31 mouse cellular contexts compared by ENCODE assay signal in genomic region chr5:24536511-24536910, GRCm38 (mm10). TPM values are rescaled to one million over a fixed set of nuclear protein-coding genes. Genes with fewer than 3 reads are reported as not detected.
DNase-seq lines count a peak whose midpoint lies in the region; ATAC-seq lines count a peak whose summit lies in the region.
"Had no signal": no experiment of that assay in that cellular context is flagged by ENCODE, and none has a peak within 500 bp of the region (broad histone marks: within the 10 kb centered on the region; RNA-seq: fewer than 3 reads in every experiment).

No protein-coding gene starts in this region.

- 63% methylated on average over 5 of the region's 5 CpGs for WGBS in forebrain, embryonic 12.5 days
- 85% methylated on average over 5 of the region's 5 CpGs for WGBS in forebrain, embryonic 10.5 days

- no peak for DNase-seq in forebrain, embryonic 10.5 days (ENCODE audit: extremely low spot score, low spot score)
- DNase-seq in ovary, postnatal 36 days (ENCODE audit: low spot score) = peak; percentile 41
- no peak for DNase-seq in ovary, postnatal 10 days (ENCODE audit: low spot score)
- peak; percentile 38 for DNase-seq in adrenal gland, postnatal 25 days
- DNase-seq in thymus, postnatal 14 days = no peak
- no peak for DNase-seq in MN1 (ENCODE audit: low spot score)
- DNase-seq: B cell, adult 2 months; cerebellum, adult 11-12 months; cerebellum, adult 8-10 months; cerebellum, postnatal 10 days; cerebellum, postnatal 36 days; embryo, embryonic 11 days; gastrocnemius, postnatal 10 days had no signal

- 0 out of 2 replicates have a peak overlapping the region, but pooled peaks have one; percentile 13 for H3K27ac ChIP-seq in forebrain, embryonic 12.5 days
- no peak overlapping the region for H3K27ac ChIP-seq in forebrain, embryonic 10.5 days
- H3K27ac ChIP-seq: embryonic facial prominence, embryonic 10.5 days; embryonic facial prominence, embryonic 13.5 days; forebrain, embryonic 15.5 days; hindbrain, embryonic 12.5 days; hindbrain, embryonic 15.5 days had no signal

- no peak overlapping the region for H3K4me3 ChIP-seq in forebrain, embryonic 12.5 days (replicated peaks)
- no peak overlapping the region for H3K4me3 ChIP-seq in forebrain, embryonic 10.5 days
- H3K4me3 ChIP-seq: embryonic facial prominence, embryonic 10.5 days; embryonic facial prominence, embryonic 13.5 days; erythroblast, embryonic 14.5 days; forebrain, embryonic 15.5 days; hindbrain, embryonic 12.5 days; hindbrain, embryonic 15.5 days had no signal

- no peak overlapping the region for H3K4me2 ChIP-seq in forebrain, embryonic 12.5 days
- H3K4me2 ChIP-seq: embryonic facial prominence, embryonic 13.5 days; forebrain, embryonic 15.5 days; heart, embryonic 11.5 days; hindbrain, embryonic 12.5 days; hindbrain, embryonic 15.5 days had no signal

- no peaks in the 10 kb centered on the region for H3K36me3 ChIP-seq in forebrain, embryonic 12.5 days (replicated peaks)
- H3K36me3 ChIP-seq in forebrain, embryonic 10.5 days (replicated peaks) = no peaks in the 10 kb centered on the region
- H3K36me3 ChIP-seq: embryonic facial prominence, embryonic 10.5 days; embryonic facial prominence, embryonic 13.5 days; forebrain, embryonic 15.5 days; G1E; hindbrain, embryonic 12.5 days; hindbrain, embryonic 15.5 days had no signal

- peaks cover 32% of the 10 kb centered on the region for H3K27me3 ChIP-seq in forebrain, embryonic 12.5 days
- H3K27me3 ChIP-seq in forebrain, embryonic 10.5 days (ENCODE audit: poor library complexity, severe bottlenecking) = peaks cover 53% of the 10 kb centered on the region
- H3K27me3 ChIP-seq: forebrain, embryonic 15.5 days had no signal

- no peaks in the 10 kb centered on the region for H3K9me3 ChIP-seq in forebrain, embryonic 12.5 days
- H3K9me3 ChIP-seq in forebrain, embryonic 10.5 days = no peaks in the 10 kb centered on the region
- H3K9me3 ChIP-seq: embryonic facial prominence, embryonic 10.5 days; embryonic facial prominence, embryonic 13.5 days; forebrain, embryonic 15.5 days; G1E; hindbrain, embryonic 12.5 days; hindbrain, embryonic 15.5 days had no signal

- no peak for ATAC-seq in forebrain, embryonic 12.5 days (ENCODE audit: low FRiP score)
- ATAC-seq: forebrain, embryonic 15.5 days; intestine, postnatal 0 days had no signal

- H3K9ac ChIP-seq in forebrain, embryonic 12.5 days = no peak overlapping the region
- H3K9ac ChIP-seq: embryonic facial prominence, embryonic 13.5 days; forebrain, embryonic 15.5 days; hindbrain, embryonic 12.5 days; hindbrain, embryonic 15.5 days had no signal

- peaks cover 10% of the 10 kb centered on the region; the same call in 1 of the 2 replicates for H3K4me1 ChIP-seq in forebrain, embryonic 12.5 days
- H3K4me1 ChIP-seq in forebrain, embryonic 10.5 days = peaks cover 39% of the 10 kb centered on the region

RNA-seq across cellular contexts. Expression of gene Asb10, which starts 4.3 kb away (rescaled TPM):
- polyA plus RNA-seq in forebrain, embryonic 12.5 days (2016; fragmentation: Nextera tagmentation; extraction: Ambion mirVana) = 0.10 TPM in 1 of 2 replicates, not detected in the other
- polyA plus RNA-seq in forebrain, embryonic 10.5 days (2016; fragmentation: Nextera tagmentation; extraction: Ambion mirVana) = 0.09 and 0.15 TPM in 2 replicates
- total RNA-seq in adrenal gland, postnatal 25 days (2021) = 0.67 TPM in 1 of 2 replicates, not detected in the other
- total RNA-seq: CH12.LX; G1E; hematopoietic stem cell, adult 5-6 weeks had no signal
- polyA plus RNA-seq: erythroblast, embryonic 14.5 days; forebrain, embryonic 11.5 days; G1E had no signal

RNA-seq across cellular contexts. Expression of gene Gbx1, which starts 9.5 kb away (rescaled TPM):
- 1.1 and 1.2 TPM in 2 replicates for polyA plus RNA-seq in forebrain, embryonic 12.5 days (2016; fragmentation: Nextera tagmentation; extraction: Ambion mirVana)
- polyA plus RNA-seq in forebrain, embryonic 10.5 days (2016; fragmentation: Nextera tagmentation; extraction: Ambion mirVana) = 0.09 and 0.21 TPM in 2 replicates
- total RNA-seq in adrenal gland, postnatal 25 days (2021) = not detected in 2 replicates
- total RNA-seq: G1E; gastrocnemius, postnatal 10 days; heart, adult 8-10 months; heart, postnatal 25 days; hematopoietic stem cell, adult 5-6 weeks had no signal
- polyA plus RNA-seq: erythroblast, embryonic 14.5 days; heart, postnatal 0 days; intestine, postnatal 0 days had no signal

RNA-seq across cellular contexts. Expression of gene 4931409K22Rik, which starts 20.1 kb away (rescaled TPM):
- polyA plus RNA-seq in forebrain, embryonic 12.5 days (2016; fragmentation: Nextera tagmentation; extraction: Ambion mirVana) = 0.24 and 0.37 TPM in 2 replicates
- polyA plus RNA-seq in forebrain, embryonic 10.5 days (2016; fragmentation: Nextera tagmentation; extraction: Ambion mirVana) = 0.06 TPM in 1 of 2 replicates, not detected in the other
- total RNA-seq in adrenal gland, postnatal 25 days (2021) = not detected in 2 replicates
- total RNA-seq: CH12.LX; G1E; gastrocnemius, postnatal 10 days; gastrocnemius, postnatal 4 days; heart, adult 8-10 months; heart, postnatal 25 days; hematopoietic stem cell, adult 5-6 weeks had no signal
- polyA plus RNA-seq: erythroblast, embryonic 14.5 days; G1E; heart, embryonic 11.5 days; heart, embryonic 14.5 days; heart, postnatal 0 days; hindbrain, embryonic 12.5 days; intestine, postnatal 0 days had no signal

RNA-seq across cellular contexts. Expression of gene Abcf2, which starts 40.8 kb away (rescaled TPM):
- 141 and 142 TPM in 2 replicates for polyA plus RNA-seq in forebrain, embryonic 12.5 days (2016; fragmentation: Nextera tagmentation; extraction: Ambion mirVana)
- polyA plus RNA-seq in forebrain, embryonic 10.5 days (2016; fragmentation: Nextera tagmentation; extraction: Ambion mirVana) = 193 and 197 TPM in 2 replicates
- 74.1 and 76.8 TPM in 2 replicates for total RNA-seq in adrenal gland, postnatal 25 days (2021)

RNA-seq across cellular contexts. Expression of gene Chpf2, which starts 50.0 kb away (rescaled TPM):
- polyA plus RNA-seq in forebrain, embryonic 12.5 days (2016; fragmentation: Nextera tagmentation; extraction: Ambion mirVana) = 18.7 and 18.8 TPM in 2 replicates
- 15.1 and 16.0 TPM in 2 replicates for polyA plus RNA-seq in forebrain, embryonic 10.5 days (2016; fragmentation: Nextera tagmentation; extraction: Ambion mirVana)
- total RNA-seq in adrenal gland, postnatal 25 days (2021) = 40.7 and 66.4 TPM in 2 replicates

Comparison
In these comparisons a context has a peak if more than half of its experiments do, and no peak if none do; other contexts are left out.
1. DNase-seq: peak in ovary, postnatal 36 days (single experiment) and adrenal gland, postnatal 25 days (single experiment); none in forebrain, embryonic 10.5 days (single experiment), ovary, postnatal 10 days (single experiment), thymus, postnatal 14 days (single experiment) and MN1 (single experiment).